Mouse (Mus musculus) liver, adult 2 months (tissue): ENCODE measurements around the gene Hpse2.

Experiments used
- CTCF ChIP-seq: fragments of 200-500 bp; IDR thresholded peaks from 2 replicates; pipeline ENCODE4 v1.5.1; 2011; ENCODE audit warnings: low read depth, low read length, control low read depth
- POLR2A ChIP-seq: fragments of 200-500 bp; IDR thresholded peaks from 2 replicates; pipeline ENCODE4 v1.6.1; 2011; ENCODE audit warnings: low read length, control low read depth; ENCODE audit not compliant: insufficient read depth; ENCODE audit errors: extremely low read depth

GRCm38 (mm10) chr19:42868958-42869662 is 519.0 kb downstream of the Hpse2 start:
- TF ChIP-seq POLR2A (no peak), CTCF (no peak)
